Mouse (Mus musculus): ENCODE data around the gene Atp10a.

GRCm38 (mm10) chr7:58800916-58801315 lies 144.9 kb downstream of the Atp10a start:
- TF ChIP-seq GATA1 (IDR thresholded peaks at IDR 0.05; ENCODE audit: low read length) (no peak), TAL1 (IDR thresholded peaks at IDR 0.05; ENCODE audit: low read length) (no peak)

Measured in erythroblast, embryonic 14.5 days (primary cell).